Mouse (Mus musculus) midbrain, embryonic 11.5 days (tissue): Measurements from ENCODE around the gene Nos2. TPM values are rescaled to one million over a fixed set of nuclear protein-coding genes. Genes with fewer than 3 reads are reported as not detected.
A peak's percentile ranks its signal among the peaks of the same experiment; 100 is the strongest.
"Not testable (repeated sequence)": the region's sequence is repeated elsewhere in the genome, so short reads cannot be mapped to it uniquely, and the experiment has no call there.

ENCODE experiments used
- ATAC-seq: fragments of 200-750 bp; cut with Nextera tagmentation; 2 replicates; pipeline ENCODE4 v1.8.0; 2017; ENCODE audit warnings: moderate TSS enrichment, moderate library complexity; ENCODE audit not compliant: low FRiP score
- DNase-seq: peaks from one replicate; pipeline ENCODE4 v3.0.0; 2015; ENCODE audit warnings: low spot score; ENCODE audit errors: missing footprints
- H3K27ac ChIP-seq: fragments of 300-500 bp; sonication (generic); 2 replicates; pipeline ENCODE4 v1.5.1; 2014; ENCODE audit warnings: low read depth, low read length
- H3K27me3 ChIP-seq: fragments of 300-500 bp; sonication (generic); 2 replicates; pipeline ENCODE4 v1.6.1; 2014; ENCODE audit warnings: mild to moderate bottlenecking, low read length, moderate library complexity, mixed read lengths; ENCODE audit not compliant: control insufficient read depth, insufficient read depth
- H3K36me3 ChIP-seq: fragments of 300-500 bp; sonication (generic); 2 replicates; pipeline ENCODE4 v1.6.1; 2014; ENCODE audit warnings: mild to moderate bottlenecking, low read length, moderate library complexity, mixed read lengths; ENCODE audit not compliant: control insufficient read depth, insufficient read depth
- H3K4me1 ChIP-seq: fragments of 300-500 bp; sonication (generic); 2 replicates; pipeline ENCODE4 v1.6.1; 2014; ENCODE audit warnings: low read length; ENCODE audit not compliant: control insufficient read depth, insufficient read depth
- H3K4me2 ChIP-seq: fragments of 300-500 bp; sonication (generic); 2 replicates; pipeline ENCODE4 v1.6.1; 2014; ENCODE audit warnings: mild to moderate bottlenecking, moderate library complexity
- H3K4me3 ChIP-seq: fragments of 300-500 bp; sonication (generic); 2 replicates; pipeline ENCODE4 v1.5.1; 2014; ENCODE audit warnings: low read depth, low read length
- H3K9ac ChIP-seq: fragments of 300-500 bp; sonication (generic); 2 replicates; pipeline ENCODE4 v1.6.1; 2014; ENCODE audit warnings: low read length
- H3K9me3 ChIP-seq: fragments of 300-500 bp; sonication (generic); 2 replicates; pipeline ENCODE4 v1.6.1; 2016; ENCODE audit warnings: low read length; ENCODE audit not compliant: control insufficient read depth
- WGBS: fragments of 180-500 bp; shearing (Covaris S2); extraction: QIAGEN DNeasy Blood & Tissue Kit; methylation state at CpG from one replicate; pipeline ENCODE4 v1.1.7; 2014; 5-methylcytosine and 5-hydroxymethylcytosine counted together
- polyA plus RNA-seq: library from polyadenylated mRNA; unstranded; fragments of >200 nt; fragmentation: Nextera tagmentation; extraction: Ambion mirVana; gene quantifications from 2 replicates; pipeline ENCODE4 v1.2.1, GENCODE M21; 2014

Gene Nos2
- polyA plus RNA-seq, 1 experiment from 2014 or later, result 0.64 TPM

GRCm38 (mm10) chr11:78990875-78991543 lies 70.4 kb downstream of the Nos2 start:
- 73% methylated on average over 5 of the region's 5 CpGs for WGBS
- not testable (repeated sequence) for H3K27me3 ChIP-seq, H3K4me3 ChIP-seq, H3K36me3 ChIP-seq, H3K27ac ChIP-seq, H3K9ac ChIP-seq, H3K4me1 ChIP-seq, H3K4me2 ChIP-seq, H3K9me3 ChIP-seq, ATAC-seq
- DNase-seq, result peak; percentile 37

DNA sequence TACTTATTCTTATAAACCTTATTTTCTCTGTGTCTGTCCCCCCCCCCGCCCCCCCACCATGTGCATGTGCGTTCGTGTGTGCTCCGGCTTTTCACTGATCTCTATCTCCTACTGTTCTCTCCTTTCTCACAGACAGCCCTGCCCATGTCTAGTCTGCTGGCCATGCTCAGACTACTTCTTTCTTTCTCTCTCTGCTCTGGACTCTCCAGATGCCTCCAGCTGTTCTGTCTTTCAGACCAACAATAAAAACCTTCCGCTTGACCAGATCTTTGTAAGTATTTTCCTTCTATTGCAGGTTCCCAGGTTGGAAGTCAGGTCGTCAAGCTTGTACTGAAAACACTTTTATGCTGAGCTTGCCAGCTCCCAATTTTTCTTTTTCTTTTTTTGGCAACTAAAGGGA lies 78.5 kb downstream of the Nos2 start:
- Histone ChIP-seq H3K36me3 (no peaks in the 10 kb centered on the region), H3K9me3 (no peaks in the 10 kb centered on the region; the same call in 1 of the 2 replicates), H3K4me3 (no peak overlapping the region), H3K27me3 (no peaks in the 10 kb centered on the region), H3K27ac (no peak overlapping the region), H3K4me1 (no peaks in the 10 kb centered on the region), H3K9ac (no peak overlapping the region), H3K4me2 (no peak overlapping the region)
- ATAC-seq (no peak), DNase-seq (no peak)
- WGBS, result 47% methylated on average over 6 of the region's 6 CpGs

- no peak overlapping the region for H3K4me3 ChIP-seq
- no peak overlapping the region for H3K9ac ChIP-seq
- WGBS, result 85% methylated on average over 4 of the region's 4 CpGs
- DNase-seq, result no peak
- no peaks in the 10 kb centered on the region for H3K27me3 ChIP-seq
- H3K9me3 ChIP-seq, result no peaks in the 10 kb centered on the region; the same call in 1 of the 2 replicates
- no peaks in the 10 kb centered on the region for H3K4me1 ChIP-seq
- no peaks in the 10 kb centered on the region for H3K36me3 ChIP-seq
- ATAC-seq, result no peak
- H3K4me2 ChIP-seq, result no peak overlapping the region
- H3K27ac ChIP-seq, result no peak overlapping the region
These were observed 81.3 kb downstream of the Nos2 start for GRCm38 (mm10) chr11:79001871-79002270.

DNA sequence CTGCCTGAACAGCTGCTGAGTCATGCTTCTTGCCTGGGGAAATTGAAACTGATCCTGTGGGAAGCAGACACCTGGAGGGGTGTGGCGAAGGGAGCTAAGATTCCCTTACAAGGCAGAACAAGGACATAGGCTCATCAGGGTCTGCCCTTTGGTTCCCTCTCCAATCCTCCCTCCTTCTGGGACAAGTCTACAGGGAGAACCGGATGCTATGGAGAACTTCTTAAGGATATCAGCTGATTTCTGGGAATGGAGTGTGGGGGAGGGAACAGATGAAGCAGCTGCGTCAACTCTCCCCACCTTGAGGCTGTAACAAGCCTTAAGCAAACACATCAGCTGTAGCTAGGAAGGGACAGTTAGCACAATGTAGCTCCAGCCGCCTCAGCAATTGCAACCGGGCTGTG lies 82.0 kb downstream of the Nos2 start:
- Histone ChIP-seq H3K27ac (no peak overlapping the region), H3K27me3 (no peaks in the 10 kb centered on the region), H3K4me2 (no peak overlapping the region), H3K4me1 (no peaks in the 10 kb centered on the region), H3K4me3 (no peak overlapping the region), H3K36me3 (no peaks in the 10 kb centered on the region), H3K9me3 (no peaks in the 10 kb centered on the region), H3K9ac (no peak overlapping the region)
- ATAC-seq (no peak), DNase-seq (no peak)
- 72% methylated on average over 5 of the region's 5 CpGs for WGBS

DNA sequence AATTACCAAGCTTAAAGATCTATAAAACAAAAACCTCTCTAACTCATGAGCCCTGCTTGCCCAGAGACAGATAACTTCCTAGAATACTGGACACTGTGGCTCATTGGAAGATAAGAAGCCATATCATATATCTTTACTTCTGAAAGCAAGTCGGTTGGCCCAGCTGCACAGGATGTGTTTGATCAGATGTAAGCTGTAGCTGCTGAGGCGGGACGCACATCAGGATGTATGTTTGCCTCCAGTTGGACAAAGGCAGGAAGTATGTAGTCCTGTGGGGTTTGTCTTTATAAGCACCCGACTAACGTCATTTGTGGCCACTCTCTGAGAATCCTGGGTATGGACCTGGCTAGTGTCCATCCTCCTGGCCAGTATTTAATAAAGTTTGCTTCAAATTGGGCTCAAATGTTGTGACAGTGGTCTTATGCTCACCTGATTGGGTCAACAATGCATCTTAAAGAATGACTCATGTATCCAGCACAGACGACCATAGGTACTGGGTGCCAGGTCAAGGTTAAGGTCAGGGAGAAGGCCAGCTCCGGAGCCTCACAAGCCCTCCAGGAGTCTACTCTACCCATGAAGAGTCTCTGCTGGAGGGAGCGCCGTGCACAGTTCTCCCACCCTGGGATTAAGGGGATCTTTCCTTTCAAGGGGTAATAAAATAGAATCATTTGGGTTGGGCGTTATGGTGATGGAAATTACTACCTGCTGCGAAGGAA lies 82.6 kb downstream of the Nos2 start:
- no peak overlapping the region for H3K27ac ChIP-seq
- no peak overlapping the region for H3K4me3 ChIP-seq
- no peak for DNase-seq
- no peak overlapping the region for H3K4me2 ChIP-seq
- H3K27me3 ChIP-seq, result no peaks in the 10 kb centered on the region
- 83% methylated on average over 11 of the region's 11 CpGs for WGBS
- ATAC-seq, result no peak
- H3K4me1 ChIP-seq, result no peaks in the 10 kb centered on the region
- no peaks in the 10 kb centered on the region for H3K36me3 ChIP-seq
- no peak overlapping the region for H3K9ac ChIP-seq
- no peaks in the 10 kb centered on the region for H3K9me3 ChIP-seq

DNA sequence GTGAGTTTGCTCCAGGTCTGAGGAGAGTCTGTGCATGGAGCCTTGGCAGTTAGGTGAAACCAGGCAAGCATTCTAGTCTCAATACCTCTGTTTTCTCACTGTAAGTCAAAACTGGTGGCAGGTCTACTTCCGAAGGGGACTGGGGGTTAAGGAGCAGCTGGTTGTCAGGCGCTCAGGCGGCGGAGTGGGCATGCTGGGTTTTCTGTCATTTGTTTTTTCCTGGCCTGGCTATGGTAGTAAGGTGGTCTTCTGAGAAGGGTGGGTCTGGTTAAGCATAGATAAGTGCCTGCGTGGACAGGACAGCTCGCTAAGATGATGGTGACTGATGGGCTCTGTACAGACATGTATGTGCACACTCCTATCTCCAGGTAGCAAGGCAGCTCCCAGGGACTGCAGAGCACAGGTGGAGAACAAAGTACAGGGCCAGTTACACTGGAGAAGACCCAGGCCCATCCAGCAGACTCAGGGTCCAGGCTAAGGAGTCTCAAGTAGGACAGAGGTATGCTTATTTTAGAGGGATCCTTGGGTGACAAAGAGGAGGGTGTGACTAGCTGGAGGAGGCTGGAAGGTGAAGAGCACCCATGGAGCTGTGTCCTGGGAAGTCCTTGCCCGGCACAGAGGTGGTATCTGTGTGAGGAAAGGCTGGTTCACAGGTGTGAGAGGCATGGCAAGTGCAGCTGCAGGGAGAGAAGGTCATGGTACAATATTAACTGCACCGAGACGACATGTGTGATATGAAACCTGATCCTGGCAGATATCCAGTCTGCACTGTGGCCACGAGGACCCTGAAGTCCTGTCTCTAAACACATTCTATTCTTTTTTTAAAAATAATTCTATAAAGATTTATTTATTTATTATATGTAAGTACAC lies 83.4 kb downstream of the Nos2 start:
- Histone ChIP-seq H3K9me3 (no peaks in the 10 kb centered on the region), H3K9ac (no peak overlapping the region), H3K4me1 (no peaks in the 10 kb centered on the region), H3K27ac (no peak overlapping the region), H3K27me3 (no peaks in the 10 kb centered on the region), H3K4me3 (no peak overlapping the region), H3K36me3 (no peaks in the 10 kb centered on the region), H3K4me2 (no peak overlapping the region)
- DNase-seq (no peak), ATAC-seq (no peak)
- 89% methylated on average over 10 of the region's 10 CpGs for WGBS

- H3K9ac ChIP-seq, result no peak overlapping the region
- 86% methylated on average over 14 of the region's 14 CpGs for WGBS
- no peak for ATAC-seq
These were observed 85.2 kb downstream of the Nos2 start for GRCm38 (mm10) chr11:79005578-79006394.

DNA sequence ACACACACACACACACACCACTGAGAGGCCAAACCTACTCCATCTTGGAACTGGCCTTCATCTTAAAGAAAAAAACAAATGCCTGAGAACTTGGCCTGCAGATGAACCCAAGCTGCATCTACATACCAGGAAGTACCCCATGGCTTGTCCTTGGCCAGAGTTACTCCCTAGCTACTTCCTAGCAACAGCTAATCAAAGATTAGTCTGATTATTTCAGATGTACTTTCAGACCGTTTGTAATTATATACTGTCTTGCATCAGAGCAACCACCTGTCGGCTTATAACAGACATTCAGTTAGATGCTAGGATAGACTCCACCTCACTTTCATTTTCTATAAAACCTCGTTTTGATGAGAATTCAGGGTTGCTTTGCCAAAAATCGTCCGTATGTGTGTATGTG lies 85.8 kb downstream of the Nos2 start:
- Histone ChIP-seq H3K36me3 (no peaks in the 10 kb centered on the region), H3K4me1 (no peaks in the 10 kb centered on the region), H3K27ac (no peak overlapping the region), H3K4me2 (no peak overlapping the region), H3K9me3 (no peaks in the 10 kb centered on the region), H3K4me3 (no peak overlapping the region), H3K27me3 (no peaks in the 10 kb centered on the region), H3K9ac (no peak overlapping the region)
- DNase-seq (no peak), ATAC-seq (no peak)
- WGBS, result 79% methylated on average over 5 of the region's 5 CpGs

More at GRCm38 (mm10) chr11:79005578-79006394, 85.2 kb downstream of the Nos2 start:
- Histone ChIP-seq H3K27ac (no peak overlapping the region), H3K4me1 (no peaks in the 10 kb centered on the region), H3K27me3 (no peaks in the 10 kb centered on the region), H3K9me3 (no peaks in the 10 kb centered on the region), H3K4me3 (no peak overlapping the region), H3K36me3 (no peaks in the 10 kb centered on the region), H3K4me2 (no peak overlapping the region)
- DNase-seq, result no peak
